Comparison of ENCODE assay signal across 22 mouse cellular contexts in the genomic region with DNA sequence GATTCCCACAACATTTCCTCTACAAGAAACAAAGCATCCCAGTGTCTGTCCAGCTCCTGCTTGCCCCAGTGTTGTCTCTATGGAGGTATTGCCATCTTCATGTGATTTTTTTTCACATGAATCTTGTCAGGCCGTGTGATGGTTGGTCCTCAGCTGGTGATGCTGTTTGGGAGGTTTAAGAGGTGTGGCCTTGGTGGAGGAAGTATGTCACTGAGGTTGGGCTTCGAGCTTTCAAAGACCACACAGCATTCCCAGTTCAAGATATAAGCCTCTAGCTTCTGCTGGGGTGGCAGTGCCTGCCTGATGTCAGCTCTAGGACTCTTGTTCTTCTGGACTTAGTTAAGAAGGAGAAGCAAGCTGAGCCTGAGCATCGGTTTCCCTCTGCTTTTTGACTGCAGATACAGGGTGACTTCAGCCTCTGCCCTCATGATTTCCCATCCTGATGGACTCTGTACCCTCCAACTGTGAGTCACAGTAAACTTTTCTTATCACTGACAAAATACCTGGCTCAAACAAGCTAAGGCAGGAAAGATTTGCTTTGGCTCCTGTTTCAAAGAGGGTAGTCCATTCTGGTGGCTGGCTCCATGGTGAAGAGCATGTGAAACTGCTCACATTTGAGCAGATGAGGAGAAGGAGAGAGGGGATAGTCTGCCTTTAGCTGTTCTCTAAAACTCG. TPM values are rescaled to one million over a fixed set of nuclear protein-coding genes. Genes with fewer than 3 reads are reported as not detected.
DNase-seq lines count a peak whose midpoint lies in the region; ATAC-seq and TF ChIP-seq lines count a peak whose summit lies in the region.
"Had no signal": no experiment of that assay in that cellular context is flagged by ENCODE, and none has a peak within 500 bp of the region (broad histone marks: within the 10 kb centered on the region; RNA-seq: fewer than 3 reads in every experiment).

No protein-coding gene starts in this region.

- peaks cover 3% of the 10 kb centered on the region; the same call in 1 of the 2 replicates for H3K79me2 ChIP-seq in liver, adult 2 months (ENCODE audit: control insufficient read depth, insufficient read depth, low read length)

- H3K9ac ChIP-seq in liver, adult 2 months (ENCODE audit: low read depth, low read length): peak overlapping the region; percentile 39
- no peak overlapping the region for H3K9ac ChIP-seq in liver, embryonic 11.5 days (ENCODE audit: low read depth, low read length)
- no peak overlapping the region for H3K9ac ChIP-seq in stomach, postnatal 0 days (ENCODE audit: low read length)
- H3K9ac ChIP-seq: neural tube, embryonic 13.5 days had no signal

- no peak for TF ChIP-seq CTCF in liver, adult 2 months (IDR thresholded peaks at IDR 0.05; ENCODE audit: low read depth, low read length)
- no peak for TF ChIP-seq CTCF in embryonic fibroblast, embryonic 13.5 days (IDR thresholded peaks at IDR 0.05; ENCODE audit: borderline replicate concordance, insufficient read depth, low read length)
- no peak for TF ChIP-seq CTCF in stomach, postnatal 0 days (IDR thresholded peaks at IDR 0.05; ENCODE audit: low read depth)

- TF ChIP-seq EP300 in stomach, postnatal 0 days (optimal IDR thresholded peaks at IDR 0.05): no peak

- DNase-seq in liver, adult 2 months (ENCODE audit: extremely low read depth, low read depth, low spot score): peak; percentile 97
- no peak for DNase-seq in liver
- DNase-seq in liver, embryonic 11.5 days (ENCODE audit: low spot score): no peak
- peak; percentile 22 for DNase-seq in stomach, postnatal 0 days (ENCODE audit: low spot score)
- DNase-seq in cerebellum, postnatal 14 days: no peak
- no peak for DNase-seq in adrenal gland, postnatal 36 days
- DNase-seq: cerebellum, postnatal 36 days; gastrocnemius, adult 2 months; kidney, adult 18-20 months; kidney, postnatal 25 days; left cerebral cortex, postnatal 4 days had no signal

- TF ChIP-seq POLR2A in liver, adult 2 months (IDR thresholded peaks at IDR 0.05; ENCODE audit: extremely low read depth, insufficient read depth, low read length): no peak
- no peak for TF ChIP-seq POLR2A in embryonic fibroblast, embryonic 13.5 days (IDR thresholded peaks at IDR 0.05; ENCODE audit: low read depth, low read length)

- H3K4me1 ChIP-seq in liver, adult 2 months (ENCODE audit: control insufficient read depth, insufficient read depth, low read length): peaks cover 3% of the 10 kb centered on the region; the same call in 1 of the 2 replicates
- no peaks in the 10 kb centered on the region; the same call in 1 of the 2 replicates for H3K4me1 ChIP-seq in embryonic fibroblast, embryonic 13.5 days (ENCODE audit: control insufficient read depth, insufficient read depth, low read length)
- H3K4me1 ChIP-seq in liver, embryonic 11.5 days (replicated peaks; ENCODE audit: control insufficient read depth, insufficient read depth, low read length): peaks cover 13% of the 10 kb centered on the region
- H3K4me1 ChIP-seq in stomach, postnatal 0 days (replicated peaks; ENCODE audit: control insufficient read depth, insufficient read depth): 0 out of 2 replicates have a peak, but pooled peaks cover 2% of the 10 kb centered on the region

- no peaks in the 10 kb centered on the region for H3K36me3 ChIP-seq in liver, adult 2 months (ENCODE audit: control insufficient read depth, insufficient read depth, low read length)
- H3K36me3 ChIP-seq in liver, embryonic 11.5 days (ENCODE audit: control insufficient read depth, insufficient read depth, low read length): no peaks in the 10 kb centered on the region
- no peaks in the 10 kb centered on the region for H3K36me3 ChIP-seq in stomach, postnatal 0 days (ENCODE audit: control insufficient read depth, insufficient read depth, low read length)
- H3K36me3 ChIP-seq: neural tube, embryonic 13.5 days had no signal

- H3K27ac ChIP-seq in liver, adult 2 months (replicated peaks; ENCODE audit: insufficient read depth, low read depth, low read length): peak overlapping the region; percentile 96
- H3K27ac ChIP-seq in embryonic fibroblast, embryonic 13.5 days (ENCODE audit: insufficient read depth, low read length): no peak overlapping the region
- H3K27ac ChIP-seq in liver, embryonic 11.5 days (ENCODE audit: low read depth, low read length): no peak overlapping the region
- no peak overlapping the region for H3K27ac ChIP-seq in stomach, postnatal 0 days (replicated peaks)
- H3K27ac ChIP-seq: gastrocnemius, adult 2 months; neural tube, embryonic 13.5 days had no signal

- H3K4me2 ChIP-seq in liver, embryonic 11.5 days: peak overlapping the region; percentile 68
- no peak overlapping the region for H3K4me2 ChIP-seq in stomach, postnatal 0 days (replicated peaks; ENCODE audit: low read depth)

- no peaks in the 10 kb centered on the region; the same call in 1 of the 2 replicates for H3K27me3 ChIP-seq in liver, adult 2 months (ENCODE audit: control insufficient read depth, insufficient read depth, low read length)
- H3K27me3 ChIP-seq in liver, embryonic 11.5 days (replicated peaks; ENCODE audit: control insufficient read depth, insufficient read depth, low read length): no peaks in the 10 kb centered on the region
- no peaks in the 10 kb centered on the region for H3K27me3 ChIP-seq in stomach, postnatal 0 days (ENCODE audit: control insufficient read depth, insufficient read depth, low read length)

- ATAC-seq in liver, embryonic 11.5 days (replicated peaks; ENCODE audit: low FRiP score): no peak
- peak; percentile 91 for ATAC-seq in stomach, postnatal 0 days (ENCODE audit: low FRiP score, low TSS enrichment)
- ATAC-seq: activated CD4-positive, CD25-positive, alpha-beta regulatory T cell, adult 4 months; forebrain, embryonic 14.5 days had no signal

- H3K4me3 ChIP-seq in liver, adult 2 months (ENCODE audit: insufficient read depth, low read depth, low read length): no peak overlapping the region; the same call in 1 of the 2 replicates
- H3K4me3 ChIP-seq in embryonic fibroblast, embryonic 13.5 days (ENCODE audit: insufficient read depth, low read length): peak overlapping the region; percentile 100; the same call in 1 of the 2 replicates
- H3K4me3 ChIP-seq in liver, embryonic 11.5 days (ENCODE audit: low read depth, low read length): peak overlapping the region; percentile 57
- H3K4me3 ChIP-seq in stomach, postnatal 0 days (ENCODE audit: low read depth, low read length): no peak overlapping the region

- 19% methylated on average over 4 of the region's 4 CpGs for WGBS in liver, adult 2 months
- 43% methylated on average over 4 of the region's 4 CpGs for WGBS in liver, embryonic 11.5 days
- 49% methylated on average over 4 of the region's 4 CpGs for WGBS in stomach, postnatal 0 days

- no peaks in the 10 kb centered on the region for H3K9me3 ChIP-seq in liver, embryonic 11.5 days (ENCODE audit: control insufficient read depth, low read length)
- no peaks in the 10 kb centered on the region for H3K9me3 ChIP-seq in stomach, postnatal 0 days (ENCODE audit: control insufficient read depth, low read length)
- H3K9me3 ChIP-seq: neural tube, embryonic 13.5 days had no signal

RNA-seq across cellular contexts. Expression of gene Gpx5, which starts 29.6 kb away (rescaled TPM):
- total RNA-seq in liver, adult 2 months (2014; rRNA removed): not detected in 2 replicates
- not detected in 2 replicates for polyA plus RNA-seq in liver, adult 2 months (2012; rRNA removed)
- polyA plus RNA-seq in embryonic fibroblast, embryonic 13.5 days (2011; ENCODE audit: insufficient read length, low read depth, missing spikeins): not detected in 2 replicates
- polyA plus RNA-seq in liver, embryonic 11.5 days (2014; fragmentation: Nextera tagmentation; extraction: Ambion mirVana): not detected in 2 replicates
- polyA plus RNA-seq in stomach, postnatal 0 days (2015; fragmentation: Nextera tagmentation; extraction: Ambion mirVana): 0.06 TPM in 1 of 2 replicates, not detected in the other
- total RNA-seq in adrenal gland, postnatal 36 days (2021): not detected
- total RNA-seq: adrenal gland, postnatal 4 days; gastrocnemius, adult 2 months; heart, adult 8-10 months; layer of hippocampus, postnatal 14 days; left cerebral cortex, postnatal 4 days; megakaryocyte, adult 5-6 weeks had no signal
- polyA plus RNA-seq: activated CD4-positive, CD25-positive, alpha-beta regulatory T cell, adult 4 months; embryonic facial prominence, embryonic 11.5 days; forebrain, embryonic 14.5 days; hindbrain, embryonic 11.5 days; lung, embryonic 16.5 days; neural tube, embryonic 13.5 days had no signal

RNA-seq across cellular contexts. Expression of gene Gpx6, which starts 49.0 kb away (rescaled TPM):
- total RNA-seq in liver, adult 2 months (2014; rRNA removed): 0.27 and 1.0 TPM in 2 replicates
- polyA plus RNA-seq in liver, adult 2 months (2012; rRNA removed): 0.55 and 0.70 TPM in 2 replicates
- polyA plus RNA-seq in embryonic fibroblast, embryonic 13.5 days (2011; ENCODE audit: insufficient read length, low read depth, missing spikeins): not detected in 2 replicates
- not detected in 2 replicates for polyA plus RNA-seq in liver, embryonic 11.5 days (2014; fragmentation: Nextera tagmentation; extraction: Ambion mirVana)
- polyA plus RNA-seq in stomach, postnatal 0 days (2015; fragmentation: Nextera tagmentation; extraction: Ambion mirVana): 0.07 TPM in 1 of 2 replicates, not detected in the other
- not detected for total RNA-seq in adrenal gland, postnatal 36 days (2021)
- total RNA-seq: gastrocnemius, adult 2 months; heart, adult 8-10 months; layer of hippocampus, postnatal 14 days; left cerebral cortex, postnatal 4 days; megakaryocyte, adult 5-6 weeks had no signal
- polyA plus RNA-seq: activated CD4-positive, CD25-positive, alpha-beta regulatory T cell, adult 4 months; forebrain, embryonic 14.5 days; lung, embryonic 16.5 days; neural tube, embryonic 13.5 days had no signal

Comparison
In these comparisons a context has a peak if more than half of its experiments do, and no peak if none do; other contexts are left out.
1. DNase-seq: peak in liver, adult 2 months (single experiment) and stomach, postnatal 0 days (single experiment); none in liver (single experiment), liver, embryonic 11.5 days (single experiment), cerebellum, postnatal 14 days (0 of 2) and adrenal gland, postnatal 36 days (0 of 2).
2. H3K4me3 ChIP-seq: peak in embryonic fibroblast, embryonic 13.5 days (single experiment) and liver, embryonic 11.5 days (single experiment); none in liver, adult 2 months (single experiment) and stomach, postnatal 0 days (single experiment).